Mouse (Mus musculus): ENCODE data around the gene 4933411K16Rik. TPM values are rescaled to one million over a fixed set of nuclear protein-coding genes. Genes with fewer than 3 reads are reported as not detected.

4933411K16Rik gene
- polyA plus RNA-seq, 1 experiment, result 0.41 TPM

- Histone ChIP-seq H3K4me1 (ENCODE audit: control insufficient read depth, insufficient read depth, low read length) (peaks cover 30% of the 10 kb centered on the region), H3K4me3 (replicated peaks; ENCODE audit: insufficient read depth, low read depth, low read length) (no peak overlapping the region), H3K27me3 (ENCODE audit: control insufficient read depth, insufficient read depth, low read length) (no peaks in the 10 kb centered on the region), H3K27ac (ENCODE audit: insufficient read depth, low read length) (no peak overlapping the region)
- DNase-seq, result no peak
- WGBS, result 91% methylated on average over 2 of the region's 2 CpGs
- TF ChIP-seq POLR2A (IDR thresholded peaks at IDR 0.05; ENCODE audit: borderline replicate concordance, insufficient read depth, low read length) (no peak), CTCF (IDR thresholded peaks at IDR 0.05; ENCODE audit: borderline replicate concordance, insufficient read depth, low read depth, low read length) (no peak)
These were observed 29.6 kb upstream of the 4933411K16Rik start for GRCm38 (mm10) chr19:42022542-42022848.

- H3K4me3 ChIP-seq (replicated peaks; ENCODE audit: insufficient read depth, low read depth, low read length), result no peak overlapping the region
- H3K4me1 ChIP-seq (ENCODE audit: control insufficient read depth, insufficient read depth, low read length), result peaks cover 14% of the 10 kb centered on the region
- WGBS, result 2% methylated on average over 5 of the region's 5 CpGs
- TF ChIP-seq POLR2A (IDR thresholded peaks at IDR 0.05; ENCODE audit: borderline replicate concordance, insufficient read depth, low read length) (no peak), CTCF (IDR thresholded peaks at IDR 0.05; ENCODE audit: borderline replicate concordance, insufficient read depth, low read depth, low read length) (peak; percentile 96)
- H3K27ac ChIP-seq (ENCODE audit: insufficient read depth, low read length), result no peak overlapping the region
- peak; percentile 84 to 91 for DNase-seq
- no peaks in the 10 kb centered on the region for H3K27me3 ChIP-seq (ENCODE audit: control insufficient read depth, insufficient read depth, low read length)
These were observed 25.9 kb upstream of the 4933411K16Rik start for GRCm38 (mm10) chr19:42026158-42026557.

GRCm38 (mm10) chr19:42031112-42031511 is 20.9 kb upstream of the 4933411K16Rik start:
- TF ChIP-seq POLR2A (IDR thresholded peaks at IDR 0.05; ENCODE audit: borderline replicate concordance, insufficient read depth, low read length) (no peak), CTCF (IDR thresholded peaks at IDR 0.05; ENCODE audit: borderline replicate concordance, insufficient read depth, low read depth, low read length) (no peak)
- H3K4me1 ChIP-seq (ENCODE audit: control insufficient read depth, insufficient read depth, low read length), result peaks cover 22% of the 10 kb centered on the region
- no peak for DNase-seq
- H3K4me3 ChIP-seq (replicated peaks; ENCODE audit: insufficient read depth, low read depth, low read length), result no peak overlapping the region
- no peak overlapping the region for H3K27ac ChIP-seq (ENCODE audit: insufficient read depth, low read length)
- 85% methylated on average over 5 of the region's 5 CpGs for WGBS
- H3K27me3 ChIP-seq (ENCODE audit: control insufficient read depth, insufficient read depth, low read length), result no peaks in the 10 kb centered on the region

DNA sequence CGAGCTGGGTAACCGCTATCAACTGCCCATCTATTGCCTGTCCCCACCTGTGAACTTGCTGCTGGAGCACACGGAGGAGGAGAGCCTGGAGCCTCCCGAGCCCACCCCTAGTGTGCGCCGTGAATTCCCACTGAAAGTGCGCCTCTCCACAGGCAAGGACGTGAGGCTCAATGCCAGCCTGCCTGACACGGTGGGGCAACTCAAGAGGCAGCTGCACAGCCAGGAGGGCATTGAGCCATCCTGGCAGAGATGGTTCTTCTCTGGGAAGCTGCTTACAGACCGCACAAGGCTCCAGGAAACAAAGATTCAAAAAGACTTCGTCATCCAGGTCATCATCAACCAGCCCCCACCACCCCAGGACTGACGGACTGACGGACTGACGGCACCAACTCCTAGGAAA is 18.4 kb upstream of the 4933411K16Rik start:
- no peak overlapping the region for H3K4me3 ChIP-seq (replicated peaks; ENCODE audit: insufficient read depth, low read depth, low read length)
- peak in 1 of 2 experiments; percentile 45 for DNase-seq
- H3K27me3 ChIP-seq (ENCODE audit: control insufficient read depth, insufficient read depth, low read length), result no peaks in the 10 kb centered on the region
- peaks cover 27% of the 10 kb centered on the region for H3K4me1 ChIP-seq (ENCODE audit: control insufficient read depth, insufficient read depth, low read length)
- TF ChIP-seq POLR2A (IDR thresholded peaks at IDR 0.05; ENCODE audit: borderline replicate concordance, insufficient read depth, low read length) (no peak), CTCF (IDR thresholded peaks at IDR 0.05; ENCODE audit: borderline replicate concordance, insufficient read depth, low read depth, low read length) (no peak)
- H3K27ac ChIP-seq (ENCODE audit: insufficient read depth, low read length), result no peak overlapping the region
- WGBS, result 31% methylated on average over 14 of the region's 14 CpGs

DNA sequence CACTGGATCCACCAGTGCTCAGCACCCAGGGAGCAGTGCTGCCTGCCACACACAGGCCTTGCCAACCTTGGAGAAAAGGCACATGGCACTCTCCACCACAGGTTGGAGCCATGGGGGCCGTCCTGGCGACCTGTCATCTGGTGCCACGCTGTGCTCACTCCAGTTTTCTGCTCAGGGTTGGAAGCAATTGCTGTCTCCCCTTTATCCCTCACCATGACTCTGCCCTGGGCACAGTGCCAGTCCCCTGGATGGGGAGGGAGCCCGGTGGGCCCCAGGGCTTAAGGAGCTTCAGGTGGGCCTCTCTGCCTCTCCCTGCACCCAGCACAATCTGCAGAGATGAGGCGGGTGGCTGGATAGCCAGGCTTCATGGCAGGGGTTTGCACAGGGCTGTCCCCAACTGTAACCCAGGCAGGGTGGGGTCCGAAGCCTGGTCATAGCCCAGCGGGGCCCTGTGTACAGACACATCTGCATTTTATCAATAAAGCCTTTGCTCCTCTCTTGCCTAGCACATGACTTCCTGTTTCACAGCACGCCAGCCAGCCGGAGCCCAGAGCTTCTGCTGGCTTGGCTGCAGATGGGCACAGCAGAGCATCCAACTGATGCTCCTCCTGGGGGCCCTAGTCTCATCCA is 17.8 kb upstream of the 4933411K16Rik start:
- no peaks in the 10 kb centered on the region for H3K27me3 ChIP-seq (ENCODE audit: control insufficient read depth, insufficient read depth, low read length)
- peaks cover 27% of the 10 kb centered on the region for H3K4me1 ChIP-seq (ENCODE audit: control insufficient read depth, insufficient read depth, low read length)
- TF ChIP-seq POLR2A (IDR thresholded peaks at IDR 0.05; ENCODE audit: borderline replicate concordance, insufficient read depth, low read length) (no peak), CTCF (IDR thresholded peaks at IDR 0.05; ENCODE audit: borderline replicate concordance, insufficient read depth, low read depth, low read length) (no peak)
- DNase-seq, result no peak
- no peak overlapping the region for H3K4me3 ChIP-seq (replicated peaks; ENCODE audit: insufficient read depth, low read depth, low read length)
- 27% methylated on average over 9 of the region's 9 CpGs for WGBS
- H3K27ac ChIP-seq (ENCODE audit: insufficient read depth, low read length), result no peak overlapping the region

- H3K27me3 ChIP-seq (ENCODE audit: control insufficient read depth, insufficient read depth, low read length), result no peaks in the 10 kb centered on the region
- no peak for DNase-seq
- no peak for TF ChIP-seq POLR2A (IDR thresholded peaks at IDR 0.05; ENCODE audit: borderline replicate concordance, insufficient read depth, low read length)
- no peak for TF ChIP-seq CTCF (IDR thresholded peaks at IDR 0.05; ENCODE audit: borderline replicate concordance, insufficient read depth, low read depth, low read length)
- 25% methylated on average over 11 of the region's 11 CpGs for WGBS
- no peak overlapping the region for H3K27ac ChIP-seq (ENCODE audit: insufficient read depth, low read length)
- peaks cover 27% of the 10 kb centered on the region for H3K4me1 ChIP-seq (ENCODE audit: control insufficient read depth, insufficient read depth, low read length)
- no peak overlapping the region for H3K4me3 ChIP-seq (replicated peaks; ENCODE audit: insufficient read depth, low read depth, low read length)
These were observed 17.1 kb upstream of the 4933411K16Rik start for GRCm38 (mm10) chr19:42034881-42035455.

DNA sequence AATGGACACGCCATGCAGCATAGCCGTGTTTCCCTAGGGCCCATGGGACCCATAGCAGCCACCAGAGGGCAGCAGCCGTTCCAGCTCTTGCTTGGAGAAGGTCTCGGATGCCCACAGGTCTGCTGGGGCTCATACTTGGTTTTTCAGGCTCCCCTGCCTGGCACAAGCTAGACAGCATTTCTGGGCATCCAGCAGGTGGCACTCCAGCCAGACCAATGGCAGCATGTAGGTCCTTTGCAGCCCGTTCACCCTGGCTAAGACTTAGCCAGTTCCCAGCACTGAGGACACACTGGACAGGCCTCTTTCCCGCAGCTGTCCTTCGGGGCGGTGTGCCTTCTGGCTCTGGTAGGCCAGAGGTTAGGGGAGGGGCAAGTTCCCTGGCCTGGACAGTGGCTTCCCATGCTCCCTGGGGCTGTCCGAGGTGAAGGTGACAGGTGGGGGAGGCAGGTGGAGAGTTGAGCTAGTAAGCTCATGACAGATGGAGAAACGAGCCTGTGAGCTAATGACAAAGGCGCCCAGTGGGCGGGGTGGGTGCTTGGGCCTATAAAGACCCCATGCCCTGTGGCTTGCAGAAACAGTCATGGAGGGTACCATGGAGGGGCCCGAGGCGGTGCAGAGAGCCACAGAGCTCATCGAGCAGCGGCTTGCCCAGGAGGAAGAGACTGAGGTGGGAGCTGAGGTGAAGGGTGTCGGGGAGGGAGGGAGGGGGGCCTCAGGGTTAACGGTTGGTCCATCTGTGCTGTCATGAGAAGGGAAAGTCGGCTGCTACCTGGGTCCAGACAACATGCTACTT is 16.4 kb upstream of the 4933411K16Rik start, which contains the start of gene Ankrd2:
Gene Ankrd2, plus strand, starts transcription at position 545 of the 793 bp plus-strand sequence.
- Histone ChIP-seq H3K27me3 (ENCODE audit: control insufficient read depth, insufficient read depth, low read length) (no peaks in the 10 kb centered on the region), H3K27ac (ENCODE audit: insufficient read depth, low read length) (no peak within 1 kb of the TSS), H3K4me1 (ENCODE audit: control insufficient read depth, insufficient read depth, low read length) (peaks cover 27% of the 10 kb centered on the region), H3K4me3 (replicated peaks; ENCODE audit: insufficient read depth, low read depth, low read length) (no peak within 1 kb of the TSS)
- 39% methylated on average over 19 of the region's 19 CpGs for WGBS
- DNase-seq, result peak; percentile 88 to 92
- no peak for TF ChIP-seq POLR2A (IDR thresholded peaks at IDR 0.05; ENCODE audit: borderline replicate concordance, insufficient read depth, low read length)
- peak; percentile 90 for TF ChIP-seq CTCF (IDR thresholded peaks at IDR 0.05; ENCODE audit: borderline replicate concordance, insufficient read depth, low read depth, low read length)
